Mouse (Mus musculus): ENCODE measurements around the gene Birc6. TPM values are rescaled to one million over a fixed set of nuclear protein-coding genes. Genes with fewer than 3 reads are reported as not detected.

The Birc6 gene
- polyA plus RNA-seq, 1 experiment from 2014 or later = 74.6 TPM

DNA sequence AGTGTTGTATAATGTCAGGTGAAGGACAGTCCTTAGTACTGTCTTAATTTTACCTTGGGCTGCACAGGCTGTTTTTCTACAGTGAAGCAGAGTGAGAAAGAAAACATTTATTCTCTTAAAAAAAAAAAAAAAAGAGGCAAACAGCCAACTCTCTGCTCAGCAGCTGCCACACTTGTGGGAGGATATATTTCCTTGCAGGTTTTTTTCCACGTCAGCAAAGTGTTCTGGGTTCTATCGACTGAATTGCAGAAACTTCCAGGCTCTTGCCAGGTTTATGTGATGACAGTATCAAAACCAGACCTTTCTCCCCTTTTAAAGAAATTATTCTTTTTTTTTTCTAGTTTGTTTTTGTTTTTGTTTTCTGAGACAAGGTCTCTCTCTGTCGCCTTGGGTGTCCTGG is 188.5 kb downstream of the Birc6 start:
- 0 out of 2 replicates have a peak overlapping the region, but pooled peaks have one; percentile 79 for H3K4me3 ChIP-seq
- H3K36me3 ChIP-seq = peaks cover 4% of the 10 kb centered on the region; the same call in 1 of the 2 replicates
- H3K27me3 ChIP-seq = 0 out of 2 replicates have a peak, but pooled peaks cover 8% of the 10 kb centered on the region
- no peak for ATAC-seq (ENCODE audit: low FRiP score, low read depth)
- peaks cover 13% of the 10 kb centered on the region for H3K4me1 ChIP-seq (replicated peaks)
- H3K9ac ChIP-seq = no peak overlapping the region
- H3K4me2 ChIP-seq = peak overlapping the region; percentile 83
- WGBS = 67% methylated on average over 3 of the region's 3 CpGs
- no peaks in the 10 kb centered on the region for H3K9me3 ChIP-seq
- H3K27ac ChIP-seq (replicated peaks) = no peak overlapping the region

DNA sequence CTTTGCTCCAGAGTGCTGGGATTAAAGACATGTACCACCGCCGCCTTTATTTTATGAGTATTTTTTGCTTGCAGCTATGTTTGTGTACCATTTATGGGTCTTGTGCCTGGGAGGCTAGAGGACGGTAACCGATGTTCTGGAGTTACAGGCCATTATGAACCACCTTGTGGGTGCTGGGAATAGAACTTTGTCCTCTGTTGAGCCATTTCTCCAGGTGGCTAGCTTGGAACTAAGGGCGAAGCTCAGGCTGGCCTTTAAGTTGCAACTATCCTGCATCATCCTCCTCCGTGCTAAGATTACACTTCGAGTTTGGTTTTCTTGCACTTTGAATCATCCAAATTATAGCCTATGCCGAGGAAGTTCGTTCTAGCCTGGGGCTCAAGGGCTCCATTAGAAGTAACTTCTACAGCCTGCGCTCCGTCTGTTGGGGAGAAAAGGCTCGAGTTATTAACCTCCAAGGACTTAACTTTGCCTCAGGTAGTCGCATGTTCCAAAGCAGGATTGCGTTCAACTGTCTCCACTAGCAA is 189.1 kb downstream of the Birc6 start:
- H3K27me3 ChIP-seq = 0 out of 2 replicates have a peak, but pooled peaks cover 8% of the 10 kb centered on the region
- H3K9me3 ChIP-seq = no peaks in the 10 kb centered on the region
- H3K4me3 ChIP-seq = peak overlapping the region; percentile 79
- H3K4me1 ChIP-seq (replicated peaks) = peaks cover 13% of the 10 kb centered on the region
- H3K36me3 ChIP-seq = peaks cover 8% of the 10 kb centered on the region
- 11% methylated on average over 14 of the region's 14 CpGs for WGBS
- H3K27ac ChIP-seq (replicated peaks) = peak overlapping the region; percentile 42; the same call in 1 of the 2 replicates
- ATAC-seq (ENCODE audit: low FRiP score, low read depth) = peak; percentile 63; the same call in 1 of the 2 replicates
- H3K4me2 ChIP-seq = peak overlapping the region; percentile 83
- peak overlapping the region; percentile 40; the same call in 1 of the 2 replicates for H3K9ac ChIP-seq

DNA sequence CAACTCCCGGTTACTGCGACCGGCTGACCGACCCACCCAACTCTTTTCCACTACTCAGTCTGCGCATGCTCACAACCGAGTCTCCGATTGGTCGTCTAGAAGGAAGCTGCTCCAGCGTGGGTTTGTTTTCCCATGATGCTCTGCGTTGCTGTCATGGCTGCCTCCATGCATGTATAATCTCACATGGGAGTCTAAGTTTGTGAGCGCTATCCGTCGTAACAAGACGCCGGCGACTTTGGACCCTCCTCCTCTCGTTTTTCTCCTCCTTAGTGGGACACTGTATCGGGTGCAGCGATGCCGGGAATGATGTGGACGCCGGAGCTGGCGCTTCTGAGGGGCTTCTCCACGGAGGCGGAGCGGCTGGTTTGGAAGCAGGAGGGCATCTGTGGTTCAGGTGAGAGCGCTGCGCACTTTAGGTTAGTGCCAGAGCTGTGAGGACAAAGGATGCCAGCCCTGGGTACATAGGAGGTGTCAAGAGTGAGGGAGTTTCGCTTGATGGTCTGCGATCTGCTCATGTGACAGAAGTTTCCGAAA is 189.6 kb downstream of the Birc6 start, which contains the start of gene Ttc27:
Gene Ttc27 (plus strand): TSS at position 115 of the 534 bp plus-strand sequence.
- under 1% methylated on average over 31 of the region's 31 CpGs for WGBS
- ATAC-seq (ENCODE audit: low FRiP score, low read depth) = peak; percentile 95

DNA sequence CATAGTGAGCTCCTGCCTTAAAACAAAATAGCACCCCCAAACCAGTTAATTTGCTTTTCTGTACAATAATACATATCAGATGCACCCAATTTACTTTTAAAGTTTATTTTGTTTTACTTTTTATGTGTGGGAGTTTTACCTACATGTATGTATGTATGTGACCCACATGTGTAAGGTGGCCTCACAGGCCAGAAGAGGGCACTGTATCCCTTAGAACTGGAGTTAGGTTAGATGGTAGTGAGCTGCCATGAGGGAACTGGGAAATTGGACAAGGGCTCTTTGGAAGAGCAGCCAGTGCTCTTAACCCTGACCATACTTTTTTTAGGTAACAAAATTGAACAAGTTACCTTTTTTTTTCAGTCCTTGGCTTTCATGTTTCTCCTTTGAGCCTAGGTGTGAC is 204.8 kb downstream of the Birc6 start:
- H3K9me3 ChIP-seq = no peaks in the 10 kb centered on the region
- H3K4me2 ChIP-seq = no peak overlapping the region
- no peak overlapping the region for H3K27ac ChIP-seq (replicated peaks)
- no peak overlapping the region for H3K4me3 ChIP-seq
- ATAC-seq (ENCODE audit: low FRiP score, low read depth) = no peak
- H3K27me3 ChIP-seq = no peaks in the 10 kb centered on the region
- peaks cover 10% of the 10 kb centered on the region; the same call in 1 of the 2 replicates for H3K36me3 ChIP-seq
- no peaks in the 10 kb centered on the region for H3K4me1 ChIP-seq (replicated peaks)
- no peak overlapping the region for H3K9ac ChIP-seq

More for the DNA sequence above, 189.6 kb downstream of the Birc6 start, which contains the start of gene Ttc27:
- Histone ChIP-seq H3K9ac (peak within 1 kb of the TSS; percentile 51), H3K4me2 (peak within 1 kb of the TSS; percentile 83), H3K27me3 (0 out of 2 replicates have a peak, but pooled peaks cover 8% of the 10 kb centered on the region), H3K36me3 (peaks cover 11% of the 10 kb centered on the region), H3K4me3 (peak within 1 kb of the TSS; percentile 79), H3K4me1 (replicated peaks) (peaks cover 13% of the 10 kb centered on the region), H3K9me3 (no peaks in the 10 kb centered on the region), H3K27ac (replicated peaks) (peak within 1 kb of the TSS; percentile 42; the same call in 1 of the 2 replicates)

DNA sequence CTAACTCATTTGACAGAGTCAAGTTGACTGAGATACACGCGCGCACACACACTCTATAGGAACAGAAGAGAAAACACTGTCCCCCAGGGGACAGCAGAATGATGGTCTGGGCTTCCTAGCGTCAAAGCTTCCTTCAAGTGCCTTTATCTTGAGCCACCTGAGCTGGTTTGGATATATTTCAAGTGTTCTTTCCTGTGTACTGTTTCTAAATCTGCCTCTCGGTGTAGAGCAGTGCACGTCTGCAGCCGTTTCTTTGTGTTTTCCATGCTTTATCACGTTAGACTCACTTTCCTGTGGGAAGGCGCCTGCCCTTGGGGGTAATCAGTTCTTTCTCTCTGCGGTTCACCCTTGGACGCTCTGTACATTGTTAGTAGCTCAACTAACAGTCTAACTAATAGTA is 207.3 kb downstream of the Birc6 start:
- Histone ChIP-seq H3K9ac (no peak overlapping the region), H3K4me3 (no peak overlapping the region), H3K9me3 (no peaks in the 10 kb centered on the region), H3K27me3 (no peaks in the 10 kb centered on the region), H3K4me1 (replicated peaks) (no peaks in the 10 kb centered on the region), H3K4me2 (no peak overlapping the region), H3K36me3 (peaks cover 8% of the 10 kb centered on the region), H3K27ac (replicated peaks) (no peak overlapping the region)
- WGBS = 92% methylated on average over 11 of the region's 11 CpGs
- no peak for ATAC-seq (ENCODE audit: low FRiP score, low read depth)

DNA sequence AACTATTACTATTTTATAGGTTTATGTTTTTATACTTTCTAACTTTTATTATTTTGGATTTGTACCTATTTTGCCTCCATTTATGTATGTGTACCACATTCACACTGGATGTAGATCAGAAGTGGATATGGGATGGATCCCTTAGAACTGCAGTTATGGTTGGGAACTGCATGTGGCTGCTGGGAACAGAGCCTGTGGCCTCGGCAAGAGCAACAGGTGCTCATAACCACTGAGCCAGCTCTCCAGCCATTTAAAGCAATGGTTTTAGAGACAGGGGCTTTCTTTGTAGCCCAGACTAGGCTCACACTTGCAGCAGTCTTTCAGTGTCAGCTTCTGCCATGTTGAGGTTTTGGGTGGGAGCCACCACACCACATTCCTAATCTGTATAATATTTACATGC is 221.6 kb downstream of the Birc6 start:
- no peaks in the 10 kb centered on the region for H3K36me3 ChIP-seq
- H3K27me3 ChIP-seq = no peaks in the 10 kb centered on the region
- H3K9ac ChIP-seq = no peak overlapping the region
- no peaks in the 10 kb centered on the region for H3K4me1 ChIP-seq (replicated peaks)
- no peak overlapping the region for H3K27ac ChIP-seq (replicated peaks)
- no peak overlapping the region for H3K4me3 ChIP-seq
- no peak overlapping the region for H3K4me2 ChIP-seq
- 76% methylated on average over 1 of the region's 1 CpGs for WGBS
- no peaks in the 10 kb centered on the region for H3K9me3 ChIP-seq
- ATAC-seq (ENCODE audit: low FRiP score, low read depth) = no peak

DNA sequence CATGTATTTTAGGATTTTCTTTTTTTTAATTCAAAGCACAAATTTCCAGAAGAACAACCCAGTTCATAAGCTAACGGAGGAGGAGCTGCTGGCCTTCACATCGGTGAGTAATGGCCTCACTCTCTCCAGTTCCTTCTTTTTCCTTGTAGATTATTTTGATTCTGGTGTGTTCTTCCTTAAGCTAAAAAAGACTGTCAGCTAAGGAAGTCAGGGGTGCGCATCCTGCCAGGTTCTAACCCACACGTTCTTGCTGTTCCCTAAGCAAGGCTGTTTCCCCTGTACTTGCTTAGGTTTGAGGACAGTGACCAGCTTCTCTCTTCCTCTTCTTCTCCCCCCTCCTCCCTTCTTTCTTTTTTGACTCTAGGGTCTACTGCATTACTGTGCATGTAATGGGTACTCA is 222.9 kb downstream of the Birc6 start:
- Histone ChIP-seq H3K9ac (no peak overlapping the region), H3K9me3 (no peaks in the 10 kb centered on the region), H3K27me3 (no peaks in the 10 kb centered on the region), H3K27ac (replicated peaks) (no peak overlapping the region), H3K4me2 (no peak overlapping the region), H3K36me3 (no peaks in the 10 kb centered on the region), H3K4me3 (no peak overlapping the region), H3K4me1 (replicated peaks) (no peaks in the 10 kb centered on the region)
- 91% methylated on average over 4 of the region's 4 CpGs for WGBS
- no peak for ATAC-seq (ENCODE audit: low FRiP score, low read depth)

Other genes starting within 250 kb of the Birc6 start
- 51.1 and 51.6 TPM in 2 replicates for gene Memo1, start 232.8 kb upstream of the Birc6 start, polyA plus RNA-seq (2015; fragmentation: Nextera tagmentation; extraction: Ambion mirVana)
- 210 and 224 TPM in 2 replicates for gene Dpy30, start 204.4 kb upstream of the Birc6 start, polyA plus RNA-seq (2015; fragmentation: Nextera tagmentation; extraction: Ambion mirVana)
- 34.2 and 35.5 TPM in 2 replicates for gene Spast, start 189.3 kb upstream of the Birc6 start, polyA plus RNA-seq (2015; fragmentation: Nextera tagmentation; extraction: Ambion mirVana)
- 30.1 and 32.2 TPM in 2 replicates for gene Slc30a6, start 132.7 kb upstream of the Birc6 start, polyA plus RNA-seq (2015; fragmentation: Nextera tagmentation; extraction: Ambion mirVana)
- 0.31 and 0.35 TPM in 2 replicates for gene Nlrc4, start 69.2 kb upstream of the Birc6 start, polyA plus RNA-seq (2015; fragmentation: Nextera tagmentation; extraction: Ambion mirVana)
- 45.6 and 46.4 TPM in 2 replicates for gene Yipf4, start 38.8 kb upstream of the Birc6 start, polyA plus RNA-seq (2015; fragmentation: Nextera tagmentation; extraction: Ambion mirVana)
- 15.5 and 18.7 TPM in 2 replicates for gene Ttc27, start 189.4 kb downstream of the Birc6 start, polyA plus RNA-seq (2015; fragmentation: Nextera tagmentation; extraction: Ambion mirVana)